Mouse (Mus musculus) bone marrow, adult 2 months (tissue): ENCODE measurements around the gene Dtx3l. TPM values are rescaled to one million over a fixed set of nuclear protein-coding genes. Genes with fewer than 3 reads are reported as not detected.

Source experiments
- H3K27ac ChIP-seq: fragments of 200-500 bp; 2 replicates; pipeline ENCODE4 v1.5.1; 2012; ENCODE audit warnings: low read depth, mild to moderate bottlenecking, control low read depth, inconsistent platforms, low read length; ENCODE audit not compliant: control insufficient read depth, poor library complexity, insufficient read depth
- H3K4me1 ChIP-seq: fragments of 200-500 bp; 2 replicates; pipeline ENCODE4 v1.6.1; 2011; ENCODE audit warnings: low read length; ENCODE audit not compliant: control insufficient read depth, insufficient read depth
- H3K4me3 ChIP-seq: fragments of 200-500 bp; replicated peaks from 2 replicates; pipeline ENCODE3; 2011; ENCODE audit warnings: mild to moderate bottlenecking, low read depth, low read length, control low read depth; ENCODE audit not compliant: control insufficient read depth
- CTCF ChIP-seq: fragments of 200-500 bp; IDR thresholded peaks from 2 replicates; pipeline ENCODE4 v1.5.1; 2011; ENCODE audit warnings: low read length, control low read depth; ENCODE audit not compliant: control insufficient read depth, insufficient read depth
- POLR2A ChIP-seq: fragments of 200-500 bp; IDR thresholded peaks from 2 replicates; pipeline ENCODE4 v1.6.1; 2011; ENCODE audit warnings: low read depth, mild to moderate bottlenecking, control low read depth, low read length, borderline replicate concordance; ENCODE audit not compliant: control insufficient read depth
- WGBS: fragments of 180-500 bp; shearing (Covaris S2); methylation state at CpG from one replicate; pipeline ENCODE4 v1.1.7; 2018; 5-methylcytosine and 5-hydroxymethylcytosine counted together
- polyA plus RNA-seq: library from polyadenylated mRNA; stranded (reverse); fragments of >200 nt; gene quantifications from 2 replicates; pipeline ENCODE4 v1.2.4, GENCODE M21; 2011; ENCODE audit warnings: low replicate concordance; ENCODE audit not compliant: missing spikeins, insufficient read depth, insufficient read length

Gene Dtx3l
- polyA plus RNA-seq, 1 experiment, result 9.2 TPM

GRCm38 (mm10) chr16:35921676-35922235 lies 17.2 kb downstream of the Dtx3l start:
- Histone ChIP-seq H3K4me3 (no peak overlapping the region), H3K27ac (no peak overlapping the region), H3K4me1 (no peaks in the 10 kb centered on the region; the same call in 1 of the 2 replicates)
- WGBS, result 32% methylated on average over 2 of the region's 2 CpGs
- TF ChIP-seq CTCF (no peak), POLR2A (no peak)

GRCm38 (mm10) chr16:35918721-35919543 lies 20.0 kb downstream of the Dtx3l start:
- peak overlapping the region; percentile 46 for H3K4me3 ChIP-seq
- H3K27ac ChIP-seq, result peak overlapping the region; percentile 57; the same call in 1 of the 2 replicates
- WGBS, result 4% methylated on average over 6 of the region's 6 CpGs
- TF ChIP-seq CTCF, result no peak
- no peaks in the 10 kb centered on the region; the same call in 1 of the 2 replicates for H3K4me1 ChIP-seq

GRCm38 (mm10) chr16:35914301-35914700 lies 24.6 kb downstream of the Dtx3l start:
- H3K4me1 ChIP-seq, result no peaks in the 10 kb centered on the region; the same call in 1 of the 2 replicates
- TF ChIP-seq POLR2A (no peak), CTCF (no peak)
- no peak overlapping the region for H3K27ac ChIP-seq
- 62% methylated on average over 5 of the region's 5 CpGs for WGBS
- no peak overlapping the region for H3K4me3 ChIP-seq

- WGBS, result 71% methylated on average over 1 of the region's 1 CpGs
Observed at GRCm38 (mm10) chr16:35913526-35913925, 25.4 kb downstream of the Dtx3l start.

GRCm38 (mm10) chr16:35911449-35911848 lies 27.5 kb downstream of the Dtx3l start:
- WGBS, result 79% methylated on average over 3 of the region's 3 CpGs
- no peak overlapping the region for H3K27ac ChIP-seq
- TF ChIP-seq POLR2A (no peak), CTCF (no peak)
- no peaks in the 10 kb centered on the region; the same call in 1 of the 2 replicates for H3K4me1 ChIP-seq
- H3K4me3 ChIP-seq, result no peak overlapping the region

More at GRCm38 (mm10) chr16:35913526-35913925, 25.4 kb downstream of the Dtx3l start:
- no peaks in the 10 kb centered on the region; the same call in 1 of the 2 replicates for H3K4me1 ChIP-seq
- no peak overlapping the region for H3K27ac ChIP-seq
- H3K4me3 ChIP-seq, result no peak overlapping the region
- TF ChIP-seq POLR2A (no peak), CTCF (peak; percentile 39)

GRCm38 (mm10) chr16:35907432-35908201 lies 31.3 kb downstream of the Dtx3l start:
- TF ChIP-seq CTCF (no peak), POLR2A (no peak)
- no peak overlapping the region for H3K27ac ChIP-seq
- peaks cover 6% of the 10 kb centered on the region for H3K4me1 ChIP-seq
- H3K4me3 ChIP-seq, result no peak overlapping the region
- 53% methylated on average over 4 of the region's 4 CpGs for WGBS

- WGBS, result 80% methylated on average over 7 of the region's 7 CpGs
- no peak overlapping the region for H3K4me3 ChIP-seq
- peaks cover 6% of the 10 kb centered on the region for H3K4me1 ChIP-seq
- H3K27ac ChIP-seq, result no peak overlapping the region
- no peak for TF ChIP-seq CTCF
- no peak for TF ChIP-seq POLR2A
Observed at GRCm38 (mm10) chr16:35906887-35907286, 32.1 kb downstream of the Dtx3l start.

GRCm38 (mm10) chr16:35905819-35906485 lies 33.0 kb downstream of the Dtx3l start:
- no peak for TF ChIP-seq CTCF
- H3K4me3 ChIP-seq, result no peak overlapping the region
- WGBS, result 49% methylated on average over 6 of the region's 6 CpGs
- peaks cover 8% of the 10 kb centered on the region for H3K4me1 ChIP-seq
- H3K27ac ChIP-seq, result no peak overlapping the region
